Mouse (Mus musculus): ENCODE results near the gene Pi16. TPM values are rescaled to one million over a fixed set of nuclear protein-coding genes. Genes with fewer than 3 reads are reported as not detected.

Gene Pi16
- polyA plus RNA-seq, 1 experiment from 2014 or later: 1.9 TPM

- ATAC-seq (ENCODE audit: insufficient read depth): no peak
- peaks cover 27% of the 10 kb centered on the region for H3K4me1 ChIP-seq (replicated peaks)
- H3K27me3 ChIP-seq: peaks cover 5% of the 10 kb centered on the region; the same call in 1 of the 2 replicates
- H3K9ac ChIP-seq: no peak overlapping the region
- no peaks in the 10 kb centered on the region for H3K9me3 ChIP-seq (replicated peaks)
- 52% methylated on average over 3 of the region's 3 CpGs for WGBS (ENCODE audit: insufficient replicate concordance)
- H3K4me2 ChIP-seq: no peak overlapping the region
- no peak overlapping the region for H3K4me3 ChIP-seq (replicated peaks)
- no peak overlapping the region for H3K27ac ChIP-seq (replicated peaks)
- H3K36me3 ChIP-seq (replicated peaks): peaks cover 36% of the 10 kb centered on the region
These were observed 13.6 kb upstream of the Pi16 start for GRCm38 (mm10) chr17:29303856-29304255.

GRCm38 (mm10) chr17:29304376-29305057 lies 13.0 kb upstream of the Pi16 start:
- Histone ChIP-seq H3K9ac (no peak overlapping the region), H3K4me1 (replicated peaks) (peaks cover 27% of the 10 kb centered on the region), H3K4me3 (replicated peaks) (no peak overlapping the region), H3K4me2 (peak overlapping the region; percentile 30), H3K27ac (replicated peaks) (no peak overlapping the region), H3K9me3 (replicated peaks) (no peaks in the 10 kb centered on the region), H3K36me3 (replicated peaks) (peaks cover 31% of the 10 kb centered on the region), H3K27me3 (peaks cover 5% of the 10 kb centered on the region; the same call in 1 of the 2 replicates)
- 16% methylated on average over 13 of the region's 13 CpGs for WGBS (ENCODE audit: insufficient replicate concordance)
- no peak for ATAC-seq (ENCODE audit: insufficient read depth)

- H3K27ac ChIP-seq (replicated peaks): no peak overlapping the region
- peaks cover 27% of the 10 kb centered on the region for H3K4me1 ChIP-seq (replicated peaks)
- H3K9ac ChIP-seq: no peak overlapping the region
- H3K9me3 ChIP-seq (replicated peaks): no peaks in the 10 kb centered on the region
- peaks cover 5% of the 10 kb centered on the region; the same call in 1 of the 2 replicates for H3K27me3 ChIP-seq
- H3K36me3 ChIP-seq (replicated peaks): peaks cover 24% of the 10 kb centered on the region
- WGBS (ENCODE audit: insufficient replicate concordance): 21% methylated on average over 15 of the region's 15 CpGs
- ATAC-seq (ENCODE audit: insufficient read depth): no peak
- H3K4me2 ChIP-seq: peak overlapping the region; percentile 30
- H3K4me3 ChIP-seq (replicated peaks): no peak overlapping the region
These were observed 12.2 kb upstream of the Pi16 start for GRCm38 (mm10) chr17:29305058-29305806.

GRCm38 (mm10) chr17:29305871-29306270 lies 11.6 kb upstream of the Pi16 start:
- no peak overlapping the region for H3K9ac ChIP-seq
- no peak overlapping the region for H3K4me3 ChIP-seq (replicated peaks)
- H3K4me2 ChIP-seq: peak overlapping the region; percentile 30; the same call in 1 of the 2 replicates
- no peaks in the 10 kb centered on the region for H3K9me3 ChIP-seq (replicated peaks)
- 27% methylated on average over 7 of the region's 7 CpGs for WGBS (ENCODE audit: insufficient replicate concordance)
- H3K4me1 ChIP-seq (replicated peaks): peaks cover 27% of the 10 kb centered on the region
- no peak for ATAC-seq (ENCODE audit: insufficient read depth)
- peaks cover 18% of the 10 kb centered on the region for H3K36me3 ChIP-seq (replicated peaks)
- H3K27me3 ChIP-seq: peaks cover 5% of the 10 kb centered on the region; the same call in 1 of the 2 replicates
- no peak overlapping the region for H3K27ac ChIP-seq (replicated peaks)

- ATAC-seq (ENCODE audit: insufficient read depth): no peak
- H3K4me3 ChIP-seq (replicated peaks): no peak overlapping the region
- WGBS (ENCODE audit: insufficient replicate concordance): 71% methylated on average over 21 of the region's 21 CpGs
- no peak overlapping the region for H3K9ac ChIP-seq
- H3K27ac ChIP-seq (replicated peaks): no peak overlapping the region
- H3K4me2 ChIP-seq: no peak overlapping the region
- H3K9me3 ChIP-seq (replicated peaks): no peaks in the 10 kb centered on the region; the same call in 1 of the 2 replicates
- H3K4me1 ChIP-seq (replicated peaks): peaks cover 8% of the 10 kb centered on the region
- no peaks in the 10 kb centered on the region; the same call in 1 of the 2 replicates for H3K27me3 ChIP-seq
- no peaks in the 10 kb centered on the region for H3K36me3 ChIP-seq (replicated peaks)
These were observed 7.3 kb upstream of the Pi16 start for GRCm38 (mm10) chr17:29310056-29310623.

GRCm38 (mm10) chr17:29311602-29312001 lies 5.9 kb upstream of the Pi16 start:
- Histone ChIP-seq H3K4me3 (replicated peaks) (no peak overlapping the region), H3K9me3 (replicated peaks) (no peaks in the 10 kb centered on the region; the same call in 1 of the 2 replicates), H3K9ac (no peak overlapping the region), H3K27me3 (no peaks in the 10 kb centered on the region), H3K27ac (replicated peaks) (no peak overlapping the region), H3K4me2 (no peak overlapping the region), H3K4me1 (replicated peaks) (no peaks in the 10 kb centered on the region), H3K36me3 (replicated peaks) (no peaks in the 10 kb centered on the region)
- no peak for ATAC-seq (ENCODE audit: insufficient read depth)
- WGBS (ENCODE audit: insufficient replicate concordance): 81% methylated on average over 8 of the region's 8 CpGs

GRCm38 (mm10) chr17:29312082-29312481 lies 5.4 kb upstream of the Pi16 start:
- Histone ChIP-seq H3K9ac (no peak overlapping the region), H3K4me2 (no peak overlapping the region), H3K27ac (replicated peaks) (no peak overlapping the region), H3K9me3 (replicated peaks) (no peaks in the 10 kb centered on the region; the same call in 1 of the 2 replicates), H3K4me3 (replicated peaks) (no peak overlapping the region), H3K27me3 (no peaks in the 10 kb centered on the region), H3K36me3 (replicated peaks) (no peaks in the 10 kb centered on the region), H3K4me1 (replicated peaks) (peaks cover 4% of the 10 kb centered on the region; the same call in 1 of the 2 replicates)
- 76% methylated on average over 2 of the region's 2 CpGs for WGBS (ENCODE audit: insufficient replicate concordance)
- no peak for ATAC-seq (ENCODE audit: insufficient read depth)

- Histone ChIP-seq H3K4me2 (no peak overlapping the region), H3K27me3 (no peaks in the 10 kb centered on the region), H3K9me3 (replicated peaks) (no peaks in the 10 kb centered on the region; the same call in 1 of the 2 replicates), H3K4me1 (replicated peaks) (peaks cover 4% of the 10 kb centered on the region; the same call in 1 of the 2 replicates), H3K4me3 (replicated peaks) (no peak overlapping the region), H3K9ac (no peak overlapping the region), H3K27ac (replicated peaks) (no peak overlapping the region), H3K36me3 (replicated peaks) (no peaks in the 10 kb centered on the region)
- ATAC-seq (ENCODE audit: insufficient read depth): no peak
These were observed 4.2 kb upstream of the Pi16 start for GRCm38 (mm10) chr17:29313300-29313699.

GRCm38 (mm10) chr17:29315672-29316465 lies 1.6 kb upstream of the Pi16 start:
- Histone ChIP-seq H3K4me1 (replicated peaks) (peaks cover 22% of the 10 kb centered on the region), H3K4me3 (replicated peaks) (no peak overlapping the region), H3K4me2 (no peak overlapping the region), H3K9ac (no peak overlapping the region), H3K27me3 (peaks cover 20% of the 10 kb centered on the region), H3K27ac (replicated peaks) (no peak overlapping the region; the same call in 1 of the 2 replicates), H3K9me3 (replicated peaks) (no peaks in the 10 kb centered on the region; the same call in 1 of the 2 replicates), H3K36me3 (replicated peaks) (no peaks in the 10 kb centered on the region)
- WGBS (ENCODE audit: insufficient replicate concordance): 45% methylated on average over 9 of the region's 9 CpGs
- ATAC-seq (ENCODE audit: insufficient read depth): no peak

- no peak overlapping the region for H3K4me3 ChIP-seq (replicated peaks)
- H3K9ac ChIP-seq: no peak overlapping the region
- no peaks in the 10 kb centered on the region for H3K36me3 ChIP-seq (replicated peaks)
- H3K4me2 ChIP-seq: no peak overlapping the region
- ATAC-seq (ENCODE audit: insufficient read depth): no peak
- no peak overlapping the region for H3K27ac ChIP-seq (replicated peaks)
- H3K4me1 ChIP-seq (replicated peaks): peaks cover 22% of the 10 kb centered on the region
- H3K9me3 ChIP-seq (replicated peaks): no peaks in the 10 kb centered on the region; the same call in 1 of the 2 replicates
- WGBS (ENCODE audit: insufficient replicate concordance): 47% methylated on average over 3 of the region's 3 CpGs
- peaks cover 30% of the 10 kb centered on the region for H3K27me3 ChIP-seq
These were observed 589 bp upstream of the Pi16 start for GRCm38 (mm10) chr17:29316891-29317290.
